Mouse (Mus musculus) intestine, embryonic 14.5 days (tissue): ENCODE data around the gene Grwd1. TPM values are rescaled to one million over a fixed set of nuclear protein-coding genes. Genes with fewer than 3 reads are reported as not detected.

Experiments used
- ATAC-seq: fragments of 200-750 bp; cut with Nextera tagmentation; replicated peaks from 2 replicates; pipeline ENCODE4 v1.8.0; 2017; ENCODE audit warnings: low read depth, moderate number of reproducible peaks, moderate TSS enrichment, moderate library complexity; ENCODE audit not compliant: low FRiP score, low TSS enrichment
- DNase-seq: peaks from one replicate; pipeline ENCODE4 v3.0.0-alpha.2; 2018; ENCODE audit warnings: low spot score
- H3K27ac ChIP-seq: fragments of 300-500 bp; sonication (generic); 2 replicates; pipeline ENCODE4 v1.5.1; 2014; ENCODE audit warnings: low read depth, mild to moderate bottlenecking, control low read depth
- H3K27me3 ChIP-seq: fragments of 300-500 bp; sonication (generic); replicated peaks from 2 replicates; pipeline ENCODE4 v1.6.1; 2014; ENCODE audit warnings: low read length, control low read depth; ENCODE audit not compliant: control insufficient read depth, insufficient read depth
- H3K36me3 ChIP-seq: fragments of 300-500 bp; sonication (generic); 2 replicates; pipeline ENCODE4 v1.6.1; 2014; ENCODE audit warnings: low read length, control low read depth; ENCODE audit not compliant: control insufficient read depth, insufficient read depth
- H3K4me1 ChIP-seq: fragments of 300-500 bp; sonication (generic); replicated peaks from 2 replicates; pipeline ENCODE4 v1.6.1; 2014; ENCODE audit warnings: low read length, control low read depth, mixed read lengths; ENCODE audit not compliant: control insufficient read depth, insufficient read depth
- H3K4me2 ChIP-seq: fragments of 300-500 bp; sonication (generic); 2 replicates; pipeline ENCODE4 v1.6.1; 2014; ENCODE audit warnings: low read length
- H3K4me3 ChIP-seq: fragments of 300-500 bp; sonication (generic); 2 replicates; pipeline ENCODE4 v1.5.1; 2014; ENCODE audit warnings: low read depth, low read length, control low read depth, mixed read lengths
- H3K9ac ChIP-seq: fragments of 300-500 bp; sonication (generic); 2 replicates; pipeline ENCODE4 v1.6.1; 2014; ENCODE audit warnings: mild to moderate bottlenecking, low read length
- H3K9me3 ChIP-seq: fragments of 300-500 bp; sonication (generic); 2 replicates; pipeline ENCODE4 v1.6.1; 2016; ENCODE audit warnings: low read length, control low read depth; ENCODE audit not compliant: control insufficient read depth
- WGBS: fragments of 180-500 bp; shearing (Covaris S2); extraction: QIAGEN DNeasy Blood & Tissue Kit; methylation state at CpG from one replicate; pipeline ENCODE4 v1.1.7; 2014; 5-methylcytosine and 5-hydroxymethylcytosine counted together
- polyA plus RNA-seq: library from polyadenylated mRNA; unstranded; fragments of >200 nt; fragmentation: Nextera tagmentation; extraction: Ambion mirVana; gene quantifications from 2 replicates; pipeline ENCODE4 v1.2.1, GENCODE M21; 2014

Gene Grwd1
- polyA plus RNA-seq, 1 experiment from 2014 or later: 86.9 TPM

DNA sequence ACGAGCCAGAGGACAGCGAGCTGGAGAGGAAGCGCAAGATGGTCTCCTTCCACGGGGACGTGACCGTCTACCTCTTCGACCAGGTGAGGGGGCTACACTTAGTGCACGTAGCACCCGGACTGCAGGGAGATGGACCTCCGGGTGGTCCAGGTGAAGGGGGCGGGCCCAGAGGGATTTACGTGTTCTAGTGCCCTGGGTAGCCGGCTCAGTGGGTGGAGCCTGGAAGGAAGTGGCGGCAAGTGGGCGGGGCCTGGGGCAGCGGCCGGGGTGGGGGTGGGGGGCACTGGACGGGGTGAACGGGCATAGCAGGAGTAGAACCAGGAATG, 32.3 kb downstream of the Grwd1 start:
- H3K27me3 ChIP-seq: peaks cover 21% of the 10 kb centered on the region
- no peaks in the 10 kb centered on the region for H3K9me3 ChIP-seq
- ATAC-seq: no peak
- H3K9ac ChIP-seq: peak overlapping the region; percentile 40
- 4% methylated on average over 19 of the region's 19 CpGs for WGBS
- H3K4me1 ChIP-seq: peaks cover 8% of the 10 kb centered on the region
- peak overlapping the region; percentile 44 for H3K4me3 ChIP-seq
- DNase-seq: peak; percentile 66
- 0 out of 2 replicates have a peak, but pooled peaks cover 10% of the 10 kb centered on the region for H3K36me3 ChIP-seq
- peak overlapping the region; percentile 88 for H3K4me2 ChIP-seq
- no peak overlapping the region for H3K27ac ChIP-seq

DNA sequence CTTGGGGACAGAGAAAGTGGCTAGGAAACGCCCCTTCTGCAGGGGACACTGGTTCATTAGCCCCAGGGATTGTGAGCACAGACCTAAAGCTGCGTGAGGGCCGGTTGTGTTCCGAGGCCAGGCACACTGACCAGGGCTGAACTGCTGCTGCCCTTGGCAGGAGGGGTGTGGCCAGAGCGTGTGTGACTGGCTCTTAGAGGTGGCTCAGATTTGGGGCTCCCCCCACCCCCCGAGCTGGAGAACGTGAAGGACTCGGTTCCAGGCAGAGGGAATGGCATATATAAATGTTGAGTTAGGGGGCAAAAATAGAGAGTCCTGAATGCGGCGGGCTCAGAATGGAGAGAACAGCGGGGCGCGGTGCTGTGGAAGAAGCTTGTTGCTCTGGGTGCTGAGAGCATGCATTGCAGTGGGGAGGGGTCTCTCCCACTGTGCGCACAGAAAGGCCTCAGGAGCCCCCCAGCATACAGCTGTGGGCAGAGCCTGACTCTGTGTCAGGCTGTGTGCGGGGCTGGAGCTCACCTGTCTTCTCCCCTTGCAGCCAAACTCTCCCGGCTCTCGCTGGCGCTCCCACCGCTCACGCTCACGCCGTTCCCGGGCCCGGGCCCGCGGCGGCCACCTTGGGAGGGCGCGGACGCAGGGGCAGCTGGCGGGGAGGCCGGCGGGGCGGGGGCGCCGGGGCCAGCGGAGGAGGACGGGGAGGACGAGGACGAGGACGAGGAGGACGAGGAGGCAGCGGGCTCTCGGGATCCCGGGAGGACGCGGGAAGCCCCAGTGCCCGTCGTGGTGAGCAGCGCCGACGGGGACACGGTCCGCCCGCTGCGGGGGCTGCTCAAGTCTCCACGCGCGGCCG, 32.9 kb downstream of the Grwd1 start:
- H3K4me2 ChIP-seq: peak overlapping the region; percentile 88
- 2% methylated on average over 59 of the region's 60 CpGs for WGBS

DNA sequence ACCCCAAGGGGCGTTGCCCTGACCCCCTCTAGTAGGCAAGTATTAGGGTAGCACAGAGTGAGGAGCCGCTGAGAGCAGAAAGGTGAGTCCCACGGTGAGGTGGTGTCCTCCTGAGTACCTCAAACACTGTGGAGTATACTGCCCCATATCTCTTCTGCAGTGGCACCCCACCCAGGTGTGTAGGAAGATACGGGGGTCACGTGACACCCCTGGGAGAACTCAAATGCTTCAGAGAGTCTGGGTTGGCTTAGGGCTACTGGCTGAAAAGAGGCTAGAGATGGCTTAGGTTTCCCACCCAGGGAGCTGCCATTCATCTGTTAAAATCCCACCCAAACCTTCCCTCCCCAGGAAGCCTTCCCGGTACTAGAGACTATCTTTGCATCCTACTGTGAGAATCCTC, 33.8 kb downstream of the Grwd1 start:
- 55% methylated on average over 6 of the region's 6 CpGs for WGBS
- H3K27ac ChIP-seq: no peak overlapping the region
- no peak overlapping the region for H3K9ac ChIP-seq
- DNase-seq (no peak), ATAC-seq (no peak)
- H3K27me3 ChIP-seq: peaks cover 21% of the 10 kb centered on the region
- H3K4me2 ChIP-seq: no peak overlapping the region
- peaks cover 8% of the 10 kb centered on the region for H3K4me1 ChIP-seq
- H3K9me3 ChIP-seq: no peaks in the 10 kb centered on the region
- peaks cover 18% of the 10 kb centered on the region; the same call in 1 of the 2 replicates for H3K36me3 ChIP-seq
- no peak overlapping the region for H3K4me3 ChIP-seq

More for the DNA sequence above, 32.9 kb downstream of the Grwd1 start:
- Histone ChIP-seq H3K9ac (peak overlapping the region; percentile 40), H3K27ac (no peak overlapping the region), H3K9me3 (no peaks in the 10 kb centered on the region), H3K4me3 (peak overlapping the region; percentile 44), H3K4me1 (peaks cover 8% of the 10 kb centered on the region), H3K36me3 (0 out of 2 replicates have a peak, but pooled peaks cover 12% of the 10 kb centered on the region), H3K27me3 (peaks cover 21% of the 10 kb centered on the region)
- ATAC-seq: no peak
- peak; percentile 65 for DNase-seq

DNA sequence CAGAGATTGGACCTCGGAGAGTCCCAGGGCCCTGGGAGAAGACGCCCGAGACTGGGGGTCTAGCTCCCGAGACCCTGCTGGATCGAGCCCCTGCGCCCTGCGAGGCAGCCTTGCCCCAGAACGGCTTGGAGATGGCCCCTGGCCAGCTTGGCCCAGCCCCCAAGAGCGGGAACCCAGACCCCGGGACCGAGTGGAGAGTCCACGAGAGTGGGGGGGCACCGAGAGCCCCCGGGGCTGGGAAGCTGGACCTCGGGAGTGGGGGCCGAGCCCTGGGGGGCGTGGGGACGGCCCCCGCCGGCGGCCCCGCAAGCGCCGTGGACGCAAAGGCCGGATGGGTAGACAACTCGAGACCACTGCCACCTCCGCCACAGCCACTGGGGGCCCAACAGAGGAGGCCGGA, 35.8 kb downstream of the Grwd1 start:
- 95% methylated on average over 29 of the region's 29 CpGs for WGBS
- H3K4me2 ChIP-seq: no peak overlapping the region
- DNase-seq (no peak), ATAC-seq (no peak)
- no peak overlapping the region for H3K9ac ChIP-seq
- no peak overlapping the region for H3K27ac ChIP-seq
- peaks cover 5% of the 10 kb centered on the region for H3K4me1 ChIP-seq
- peaks cover 21% of the 10 kb centered on the region for H3K27me3 ChIP-seq
- peaks cover 22% of the 10 kb centered on the region for H3K36me3 ChIP-seq
- H3K9me3 ChIP-seq: no peaks in the 10 kb centered on the region
- H3K4me3 ChIP-seq: no peak overlapping the region

DNA sequence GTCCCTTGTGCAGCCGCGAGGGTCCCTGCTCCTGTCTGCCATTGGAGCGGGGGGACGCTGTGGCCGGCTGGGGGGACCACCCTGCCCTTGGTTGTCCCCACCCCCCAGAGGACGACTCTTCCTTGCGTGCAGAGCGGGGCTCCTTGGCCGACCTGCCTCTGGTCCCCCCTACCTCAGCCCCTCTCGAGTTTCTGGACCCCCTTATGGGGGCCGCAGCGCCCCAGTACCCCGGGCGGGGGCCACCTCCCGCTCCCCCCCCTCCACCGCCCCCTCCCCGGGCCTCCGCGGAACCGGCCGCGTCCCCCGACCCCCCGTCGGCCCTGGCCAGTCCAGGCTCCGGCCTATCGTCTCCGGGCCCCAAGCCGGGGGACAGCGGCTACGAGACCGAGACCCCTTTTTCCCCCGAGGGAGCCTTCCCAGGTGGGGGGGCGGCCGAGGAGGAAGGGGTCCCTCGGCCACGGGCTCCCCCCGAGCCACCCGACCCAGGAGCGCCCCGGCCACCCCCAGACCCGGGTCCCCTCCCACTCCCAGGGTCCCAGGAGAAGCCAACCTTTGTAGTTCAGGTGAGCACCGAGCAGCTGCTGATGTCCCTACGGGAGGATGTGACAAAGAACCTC, 36.7 kb downstream of the Grwd1 start:
- peaks cover 31% of the 10 kb centered on the region for H3K36me3 ChIP-seq
- H3K4me2 ChIP-seq: no peak overlapping the region
- DNase-seq (no peak), ATAC-seq (no peak)
- no peaks in the 10 kb centered on the region for H3K9me3 ChIP-seq
- H3K27ac ChIP-seq: no peak overlapping the region
- H3K4me3 ChIP-seq: no peak overlapping the region
- peaks cover 5% of the 10 kb centered on the region for H3K4me1 ChIP-seq
- H3K27me3 ChIP-seq: peaks cover 21% of the 10 kb centered on the region
- no peak overlapping the region for H3K9ac ChIP-seq
- WGBS: 91% methylated on average over 40 of the region's 44 CpGs

DNA sequence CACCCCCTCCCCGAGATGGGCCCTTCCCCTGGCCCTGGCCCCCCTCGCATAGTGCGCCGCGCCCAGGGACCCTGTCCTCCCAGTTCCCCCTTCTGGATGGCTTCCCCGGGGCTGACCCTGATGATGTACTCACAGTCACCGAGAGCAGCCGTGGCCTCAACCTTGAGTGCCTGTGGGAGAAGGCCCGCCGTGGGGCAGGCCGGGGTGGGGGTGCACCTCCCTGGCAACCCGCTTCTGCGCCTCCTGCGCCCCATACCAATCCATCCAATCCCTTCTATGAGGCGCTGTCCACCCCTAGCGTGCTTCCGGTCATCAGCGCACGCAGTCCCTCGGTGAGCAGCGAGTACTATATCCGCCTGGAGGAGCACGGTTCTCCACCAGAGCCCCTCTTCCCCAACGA, 37.5 kb downstream of the Grwd1 start:
- Histone ChIP-seq H3K9ac (no peak overlapping the region), H3K27me3 (peaks cover 19% of the 10 kb centered on the region)
- 87% methylated on average over 24 of the region's 24 CpGs for WGBS

DNA sequence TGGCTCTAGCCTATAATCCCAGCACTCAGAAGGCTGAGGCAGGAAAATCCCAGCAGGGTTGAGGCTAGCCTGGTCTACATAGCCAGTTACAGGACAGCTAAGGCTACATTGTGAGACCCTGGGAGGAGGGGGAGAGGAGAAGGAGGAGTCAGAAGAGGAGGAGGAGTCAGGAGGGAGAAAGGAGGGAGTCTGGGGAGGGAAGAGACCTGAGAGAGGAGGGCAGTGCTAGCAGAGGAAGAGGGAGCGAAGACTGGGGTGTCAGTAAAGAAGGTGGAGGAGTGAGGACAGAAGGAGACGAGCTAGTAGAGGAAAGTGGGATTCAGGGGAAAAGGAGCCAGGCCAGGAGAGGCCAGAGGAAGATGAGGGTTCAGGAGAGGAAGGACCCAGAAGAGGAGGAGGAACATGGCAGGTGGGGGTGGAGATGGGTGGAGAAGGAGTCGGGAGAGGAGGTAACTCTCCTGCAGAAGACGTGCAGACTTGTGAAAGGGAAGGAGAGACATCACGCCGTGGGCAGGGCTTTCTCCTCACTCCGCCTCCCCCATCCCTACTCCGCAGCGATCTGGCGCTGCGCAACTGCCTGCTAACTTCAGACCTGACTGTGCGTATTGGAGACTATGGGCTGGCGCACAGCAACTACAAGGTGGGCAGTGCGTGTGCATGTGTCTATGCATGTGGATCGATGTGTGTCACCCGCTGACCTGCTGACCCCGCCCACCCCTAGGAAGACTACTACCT, 38.8 kb downstream of the Grwd1 start:
- no peak for ATAC-seq
- no peak overlapping the region for H3K9ac ChIP-seq

More for the DNA sequence above, 37.5 kb downstream of the Grwd1 start:
- Histone ChIP-seq H3K4me3 (no peak overlapping the region), H3K27ac (no peak overlapping the region), H3K4me1 (peaks cover 2% of the 10 kb centered on the region), H3K9me3 (no peaks in the 10 kb centered on the region), H3K4me2 (no peak overlapping the region), H3K36me3 (peaks cover 39% of the 10 kb centered on the region)
- DNase-seq: no peak
- no peak for ATAC-seq

DNA sequence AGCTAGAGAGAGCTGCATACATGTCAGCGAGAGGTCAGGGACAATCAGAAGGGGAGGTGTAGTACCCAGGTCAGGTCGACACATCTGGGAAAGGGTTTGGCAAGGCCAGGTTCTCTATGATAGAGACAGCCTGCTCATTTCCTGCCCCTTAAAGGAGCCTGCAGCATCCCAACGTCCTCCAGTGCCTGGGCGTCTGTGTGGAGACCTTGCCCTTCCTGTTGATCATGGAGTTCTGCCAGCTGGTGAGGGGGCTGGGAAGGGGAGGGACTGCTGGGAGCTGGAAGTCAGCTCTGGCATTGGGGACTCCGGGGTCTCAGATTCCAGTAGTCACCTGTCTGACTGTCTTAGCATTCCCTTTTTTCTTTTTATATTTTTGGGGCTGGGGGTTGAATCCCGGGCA, 40.0 kb downstream of the Grwd1 start:
- H3K36me3 ChIP-seq: peaks cover 41% of the 10 kb centered on the region
- ATAC-seq (no peak), DNase-seq (no peak)
- no peaks in the 10 kb centered on the region for H3K27me3 ChIP-seq
- no peak overlapping the region for H3K4me2 ChIP-seq
- H3K27ac ChIP-seq: no peak overlapping the region
- H3K4me3 ChIP-seq: no peak overlapping the region
- WGBS: 67% methylated on average over 6 of the region's 6 CpGs
- no peaks in the 10 kb centered on the region for H3K9me3 ChIP-seq
- 0 out of 2 replicates have a peak, but pooled peaks cover 3% of the 10 kb centered on the region for H3K4me1 ChIP-seq
- H3K9ac ChIP-seq: no peak overlapping the region

More for the DNA sequence above, 38.8 kb downstream of the Grwd1 start:
- peaks cover 45% of the 10 kb centered on the region for H3K36me3 ChIP-seq
- 78% methylated on average over 17 of the region's 17 CpGs for WGBS
- H3K4me3 ChIP-seq: no peak overlapping the region
- no peak overlapping the region for H3K4me2 ChIP-seq
- DNase-seq: no peak
- no peak overlapping the region for H3K27ac ChIP-seq
- no peaks in the 10 kb centered on the region for H3K9me3 ChIP-seq
- H3K27me3 ChIP-seq: peaks cover 6% of the 10 kb centered on the region; the same call in 1 of the 2 replicates
- 0 out of 2 replicates have a peak, but pooled peaks cover under 1% of the 10 kb centered on the region for H3K4me1 ChIP-seq
